Mouse (Mus musculus) embryonic fibroblast, embryonic 13.5 days (primary cell): ENCODE measurements around the gene Nap1l2.

Experiments used
- CTCF ChIP-seq: IDR thresholded peaks from 2 replicates; pipeline ENCODE4 v1.5.1; 2011; ENCODE audit warnings: mild to moderate bottlenecking, control low read depth, low read length, moderate library complexity, borderline replicate concordance; ENCODE audit not compliant: insufficient read depth
- POLR2A ChIP-seq: IDR thresholded peaks from 2 replicates; pipeline ENCODE4 v1.6.1; 2011; ENCODE audit warnings: low read depth, mild to moderate bottlenecking, control low read depth, low read length, moderate library complexity

DNA sequence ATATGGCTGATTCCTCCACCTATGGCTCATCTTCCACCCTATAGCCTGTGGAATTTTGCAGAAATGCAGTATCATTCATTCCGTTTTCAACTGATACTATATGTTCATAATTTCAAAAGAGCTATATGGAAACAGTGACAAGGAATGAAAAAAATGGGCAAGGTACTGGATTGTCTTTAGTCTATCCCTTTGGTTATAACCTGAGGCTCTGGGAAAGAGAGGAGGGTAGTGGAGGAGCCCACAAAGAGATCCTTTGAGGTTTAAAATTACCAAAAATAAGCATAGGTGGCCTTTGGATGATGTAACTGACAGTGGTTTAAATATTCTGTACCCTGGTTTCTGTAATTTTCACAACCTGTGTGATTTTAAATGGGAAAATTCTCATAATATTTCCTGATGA is 389 bp upstream of the Nap1l2 start:
- TF ChIP-seq CTCF (no peak), POLR2A (no peak)
